Mouse (Mus musculus): ENCODE data around the gene Tvp23b.

DNA sequence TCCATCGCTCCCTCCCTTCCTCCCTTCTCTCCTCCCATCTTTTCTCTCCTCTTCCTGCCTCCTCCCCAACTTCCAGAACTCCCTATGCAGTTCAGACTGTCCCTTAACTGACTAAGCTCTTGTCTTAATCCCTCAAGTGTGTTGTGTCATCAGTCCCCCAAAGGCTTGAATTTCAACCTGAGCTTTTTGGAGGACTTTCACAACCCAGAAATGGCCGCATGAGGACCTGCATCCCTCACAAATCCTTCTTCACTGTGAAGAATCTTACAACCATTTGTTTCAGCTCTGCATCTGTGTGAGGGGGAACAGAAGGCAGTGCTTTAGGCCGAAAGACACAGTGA lies 87.1 kb downstream of the Tvp23b start:
- no peak for TF ChIP-seq CTCF (IDR thresholded peaks at IDR 0.05; ENCODE audit: low read depth, low read length)
- TF ChIP-seq POLR2A (IDR thresholded peaks at IDR 0.05; ENCODE audit: borderline replicate concordance, low read depth, low read length), result no peak
